Comparison of ENCODE assay signal across 14 mouse cellular contexts in the genomic region with DNA sequence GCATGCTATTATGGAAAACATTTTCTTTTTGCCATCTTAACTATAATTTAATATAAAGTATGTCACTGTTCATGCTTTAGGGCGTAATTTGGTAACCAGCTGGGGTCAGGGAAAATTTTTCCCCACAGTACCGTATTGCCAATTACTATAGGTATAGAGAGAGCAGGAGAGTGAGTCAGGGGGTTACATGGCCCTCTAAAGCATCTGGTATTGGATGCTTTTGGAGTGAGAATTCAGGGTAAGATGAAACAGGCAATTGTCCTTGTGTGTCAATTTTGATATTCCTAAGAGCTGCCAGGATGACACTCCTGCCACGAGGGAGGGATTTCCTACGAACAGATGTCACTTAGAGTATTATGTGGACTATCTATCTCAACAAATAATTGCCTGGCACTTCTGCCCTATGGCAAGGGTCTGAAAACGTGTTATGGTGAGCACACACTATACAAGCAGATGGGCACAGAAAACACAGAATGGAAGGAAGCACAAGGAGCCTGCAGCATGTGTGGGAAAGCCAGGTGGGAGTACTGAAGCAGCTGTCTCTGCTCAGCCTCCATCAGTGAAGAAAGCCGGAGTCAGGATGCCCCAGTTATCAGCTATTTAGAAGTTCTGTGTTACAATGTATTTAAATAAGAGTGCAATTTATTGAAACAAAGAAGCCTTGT. TPM values are rescaled to one million over a fixed set of nuclear protein-coding genes. Genes with fewer than 3 reads are reported as not detected.
DNase-seq lines count a peak whose midpoint lies in the region; ATAC-seq and TF ChIP-seq lines count a peak whose summit lies in the region.
"Had no signal": no experiment of that assay in that cellular context is flagged by ENCODE, and none has a peak within 500 bp of the region (broad histone marks: within the 10 kb centered on the region; RNA-seq: fewer than 3 reads in every experiment).

No protein-coding gene starts in this region.

- H3K27me3 ChIP-seq in neural tube, embryonic 15.5 days (replicated peaks) = no peaks in the 10 kb centered on the region
- H3K27me3 ChIP-seq: limb, embryonic 13.5 days had no signal

- peaks cover 6% of the 10 kb centered on the region; the same call in 1 of the 2 replicates for H3K4me1 ChIP-seq in neural tube, embryonic 15.5 days

- no peak overlapping the region for H3K27ac ChIP-seq in layer of hippocampus, adult 2 months
- no peak overlapping the region for H3K27ac ChIP-seq in neural tube, embryonic 15.5 days (replicated peaks)
- H3K27ac ChIP-seq: limb, embryonic 13.5 days had no signal

- no peak overlapping the region for H3K4me2 ChIP-seq in neural tube, embryonic 15.5 days
- H3K4me2 ChIP-seq: limb, embryonic 13.5 days had no signal

- WGBS in neural tube, embryonic 15.5 days = 33% methylated on average over 6 of the region's 6 CpGs

- TF ChIP-seq CTCF in layer of hippocampus, adult 2 months (conservative IDR thresholded peaks at IDR 0.05) = no peak

- H3K9ac ChIP-seq in neural tube, embryonic 15.5 days (replicated peaks) = no peak overlapping the region
- H3K9ac ChIP-seq: limb, embryonic 13.5 days had no signal

- H3K36me3 ChIP-seq in neural tube, embryonic 15.5 days = no peaks in the 10 kb centered on the region
- H3K36me3 ChIP-seq: G1E; limb, embryonic 13.5 days had no signal

- peak; percentile 35; the same call in 1 of the 2 replicates for ATAC-seq in neural tube, embryonic 15.5 days (ENCODE audit: low FRiP score)
- ATAC-seq: lung, postnatal 0 days had no signal

- peak; percentile 29 to 43 for DNase-seq in cerebellum, postnatal 10 days
- DNase-seq in cerebellum, adult 8-10 months = no peak
- peak; percentile 2 to 25 for DNase-seq in left cerebral cortex, adult 18-20 months (ENCODE audit: low spot score in 2 of 2)
- no peak for DNase-seq in left cerebral cortex, adult 11 months (ENCODE audit: low spot score)
- DNase-seq in layer of hippocampus, adult 2 months (ENCODE audit: low spot score in 2 of 2) = peak; percentile 20 to 34
- DNase-seq in lung, postnatal 14 days = no peak
- no peak for DNase-seq in kidney, postnatal 25 days
- DNase-seq: adrenal gland, adult 8-10 months; cerebellum, adult 18-20 months; kidney, adult 2 months had no signal

- no peaks in the 10 kb centered on the region; the same call in 1 of the 2 replicates for H3K9me3 ChIP-seq in neural tube, embryonic 15.5 days (replicated peaks)
- H3K9me3 ChIP-seq: G1E; limb, embryonic 13.5 days had no signal

- no peak overlapping the region for H3K4me3 ChIP-seq in layer of hippocampus, adult 2 months
- no peak overlapping the region for H3K4me3 ChIP-seq in neural tube, embryonic 15.5 days (replicated peaks)
- H3K4me3 ChIP-seq: limb, embryonic 13.5 days had no signal

RNA-seq across cellular contexts. Expression of a gene that starts 58.7 kb away (rescaled TPM):
- total RNA-seq in left cerebral cortex, adult 18-20 months (2021) = not detected
- total RNA-seq in layer of hippocampus, adult 2 months (2021) = not detected
- 0.56 and 1.5 TPM in 2 replicates for polyA plus RNA-seq in neural tube, embryonic 15.5 days (2015; fragmentation: Nextera tagmentation; extraction: Ambion mirVana)
- polyA plus RNA-seq: G1E had no signal

Comparison
In these comparisons a context has a peak if more than half of its experiments do, and no peak if none do; other contexts are left out.
1. DNase-seq: peak in cerebellum, postnatal 10 days (2 of 2), left cerebral cortex, adult 18-20 months (2 of 2) and layer of hippocampus, adult 2 months (2 of 2); none in cerebellum, adult 8-10 months (single experiment), left cerebral cortex, adult 11 months (single experiment), lung, postnatal 14 days (single experiment) and kidney, postnatal 25 days (0 of 2).